Mouse (Mus musculus): ENCODE data around the gene Gipc3.

GRCm38 (mm10) chr10:81300352-81300907, 42.6 kb downstream of the Gipc3 start:
- TF ChIP-seq CTCF (IDR thresholded peaks at IDR 0.05; ENCODE audit: control insufficient read depth, insufficient read depth, insufficient replicate concordance, low read depth, low read length) (no peak), POLR2A (IDR thresholded peaks at IDR 0.05; ENCODE audit: control insufficient read depth, low read depth, low read length) (no peak)

Data from testis, adult 2 months (tissue).